Mouse (Mus musculus) embryonic fibroblast, embryonic 13.5 days (primary cell): ENCODE measurements at regions not wholly inside any gene's neighbourhood (a gene's known extent, or its start where the extent isn't known, plus 50 kb on each side); places are given as distances from the start of the nearest gene placed in this dataset.

Experiments used
- CTCF ChIP-seq: IDR thresholded peaks from 2 replicates; pipeline ENCODE4 v1.5.1; 2011; ENCODE audit warnings: mild to moderate bottlenecking, control low read depth, low read length, moderate library complexity, borderline replicate concordance; ENCODE audit not compliant: insufficient read depth
- POLR2A ChIP-seq: IDR thresholded peaks from 2 replicates; pipeline ENCODE4 v1.6.1; 2011; ENCODE audit warnings: low read depth, mild to moderate bottlenecking, control low read depth, low read length, moderate library complexity

DNA sequence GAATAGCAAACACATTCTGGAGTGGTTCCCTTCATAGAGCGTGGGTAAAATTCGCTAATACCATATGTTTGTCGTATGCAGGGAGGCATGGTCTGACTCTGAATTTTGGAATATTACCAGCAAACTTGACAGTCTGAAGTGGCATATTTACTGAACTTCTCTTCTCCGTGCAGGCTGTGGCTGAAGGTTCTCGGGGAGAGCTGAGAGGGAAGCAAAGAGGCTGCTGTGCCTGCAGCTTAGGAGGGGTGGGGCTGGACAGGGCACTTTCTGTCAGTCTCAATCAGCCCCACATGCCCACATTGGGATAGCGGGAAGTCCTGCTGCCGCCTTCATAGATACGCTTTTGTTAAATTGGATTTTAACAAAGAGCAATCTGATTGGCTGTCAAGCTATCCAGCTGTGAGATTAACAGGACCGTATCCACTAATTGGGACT, 584.8 kb upstream of the Mpdz start:
- TF ChIP-seq CTCF = no peak
- TF ChIP-seq POLR2A = no peak
